ENCODE assay signal across 7 mouse cellular contexts in the genomic region with DNA sequence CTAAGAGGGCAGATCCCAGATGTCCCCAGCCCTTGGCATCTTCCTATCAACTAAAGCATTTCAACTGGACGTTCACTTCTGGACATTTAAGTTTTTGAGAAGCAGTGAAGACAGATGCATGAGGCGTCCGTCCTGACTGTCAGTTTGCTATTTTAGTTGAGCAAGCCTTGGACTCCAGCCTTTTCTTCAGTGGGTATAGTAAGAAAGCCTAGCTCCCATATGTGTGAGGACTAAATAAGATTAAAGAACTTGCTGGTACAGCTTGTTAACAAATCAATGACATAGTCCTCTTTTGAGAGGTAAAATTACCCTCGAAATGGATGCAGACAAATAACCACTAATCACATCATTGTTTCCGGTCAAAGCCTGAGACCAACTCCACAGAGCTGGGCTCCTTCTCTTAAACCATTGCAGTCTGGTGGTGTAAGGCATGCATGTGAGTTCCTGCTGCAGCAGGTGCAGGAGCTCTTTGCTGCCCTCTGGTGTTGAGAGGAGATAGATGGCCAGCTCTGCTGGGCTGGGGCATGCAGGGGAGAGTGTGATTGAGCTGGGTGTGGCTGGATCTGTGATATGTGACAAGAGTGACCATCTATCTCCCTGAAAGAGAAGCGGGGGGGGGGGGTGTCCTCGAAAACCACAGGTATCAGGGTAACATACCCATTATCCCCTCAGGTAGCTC. TPM values are rescaled to one million over a fixed set of nuclear protein-coding genes. Genes with fewer than 3 reads are reported as not detected.
DNase-seq lines count a peak whose midpoint lies in the region; ATAC-seq lines count a peak whose summit lies in the region.

No protein-coding gene starts in this region.

- no peaks in the 10 kb centered on the region for H3K4me1 ChIP-seq in intestine, embryonic 14.5 days (replicated peaks; ENCODE audit: control insufficient read depth, insufficient read depth, low read length)
- H3K4me1 ChIP-seq in midbrain, embryonic 10.5 days: no peaks in the 10 kb centered on the region

- H3K4me2 ChIP-seq in intestine, embryonic 14.5 days (ENCODE audit: low read length): no peak overlapping the region

- intact Hi-C loops in gastrocnemius, postnatal 36 days (cut with DNase I): no loop called here
- intact Hi-C loops in left cerebral cortex, postnatal 25 days (cut with DNase I): loop anchor here (1.0 kb wide), 1 partner anchor 29 kb away; the partner anchor contains the start of genes Ddias and Prcp

- peak; percentile 87 for ATAC-seq in intestine, embryonic 14.5 days (replicated peaks; ENCODE audit: low FRiP score, low TSS enrichment, low read depth)

- H3K27me3 ChIP-seq in intestine, embryonic 14.5 days (replicated peaks; ENCODE audit: control insufficient read depth, insufficient read depth, low read length): no peaks in the 10 kb centered on the region
- no peaks in the 10 kb centered on the region for H3K27me3 ChIP-seq in midbrain, embryonic 10.5 days (ENCODE audit: low read depth, poor library complexity, severe bottlenecking)

- H3K9ac ChIP-seq in intestine, embryonic 14.5 days (ENCODE audit: low read length): no peak overlapping the region

- H3K36me3 ChIP-seq in intestine, embryonic 14.5 days (ENCODE audit: control insufficient read depth, insufficient read depth, low read length): no peaks in the 10 kb centered on the region
- no peaks in the 10 kb centered on the region for H3K36me3 ChIP-seq in midbrain, embryonic 10.5 days

- 49% methylated on average over 7 of the region's 7 CpGs for WGBS in intestine, embryonic 14.5 days
- WGBS in midbrain, embryonic 10.5 days: 54% methylated on average over 7 of the region's 7 CpGs

- H3K27ac ChIP-seq in intestine, embryonic 14.5 days (ENCODE audit: low read depth): no peak overlapping the region
- no peak overlapping the region for H3K27ac ChIP-seq in midbrain, embryonic 10.5 days (replicated peaks)

- H3K4me3 ChIP-seq in intestine, embryonic 14.5 days (ENCODE audit: low read depth, low read length): no peak overlapping the region
- H3K4me3 ChIP-seq in midbrain, embryonic 10.5 days: no peak overlapping the region

- peak; percentile 60 for DNase-seq in adrenal gland, adult 18-20 months (ENCODE audit: low spot score in 2 of 2)
- peak; percentile 83 for DNase-seq in embryo, embryonic 10 days (ENCODE audit: low spot score)
- peak; percentile 41 to 53 for DNase-seq in gastrocnemius, postnatal 36 days
- peak; percentile 87 for DNase-seq in intestine, embryonic 14.5 days (ENCODE audit: low spot score)
- peak; percentile 48 to 80 for DNase-seq in left cerebral cortex, postnatal 25 days (ENCODE audit: low spot score in 2 of 2)
- peak; percentile 79 for DNase-seq in midbrain, embryonic 10.5 days (ENCODE audit: low spot score)
- peak; percentile 46 for DNase-seq in right cerebral cortex, postnatal 4 days

- H3K9me3 ChIP-seq in intestine, embryonic 14.5 days (ENCODE audit: control insufficient read depth, low read length): no peaks in the 10 kb centered on the region
- no peaks in the 10 kb centered on the region for H3K9me3 ChIP-seq in midbrain, embryonic 10.5 days (replicated peaks)

RNA-seq across cellular contexts. Expression of gene Prcp, which starts 29.2 kb away (rescaled TPM):
- total RNA-seq in adrenal gland, adult 18-20 months (2021): 10 to 100 TPM; 12.1 to 13.4 TPM
- 1 to 10 TPM; 4.2 to 4.7 TPM for total RNA-seq in gastrocnemius, postnatal 36 days (2021)
- 20.5 and 23.6 TPM in 2 replicates for polyA plus RNA-seq in intestine, embryonic 14.5 days (2014; fragmentation: Nextera tagmentation; extraction: Ambion mirVana)
- 10 to 100 TPM in 1 of 2 experiments, 1 to 10 TPM in 1; 9.4 to 11.4 TPM for total RNA-seq in left cerebral cortex, postnatal 25 days (2021)
- 20.0 and 20.7 TPM in 2 replicates for polyA plus RNA-seq in midbrain, embryonic 10.5 days (2016; fragmentation: Nextera tagmentation; extraction: Ambion mirVana)

RNA-seq across cellular contexts. Expression of gene Ddias, which starts 29.5 kb away (rescaled TPM):
- total RNA-seq in adrenal gland, adult 18-20 months (2021): under 1 TPM; 0.42 to 0.86 TPM
- under 1 TPM; 0.12 to 0.18 TPM for total RNA-seq in gastrocnemius, postnatal 36 days (2021)
- 12.7 and 14.5 TPM in 2 replicates for polyA plus RNA-seq in intestine, embryonic 14.5 days (2014; fragmentation: Nextera tagmentation; extraction: Ambion mirVana)
- total RNA-seq in left cerebral cortex, postnatal 25 days (2021): under 1 TPM; 0.55 to 0.87 TPM
- 21.7 and 26.3 TPM in 2 replicates for polyA plus RNA-seq in midbrain, embryonic 10.5 days (2016; fragmentation: Nextera tagmentation; extraction: Ambion mirVana)
